Mouse (Mus musculus): ENCODE data around the gene Rbms1. TPM values are rescaled to one million over a fixed set of nuclear protein-coding genes. Genes with fewer than 3 reads are reported as not detected.

Rbms1 gene
- polyA plus RNA-seq, 1 experiment from 2014 or later: 44.9 TPM

- Histone ChIP-seq H3K9me3 (replicated peaks; ENCODE audit: control insufficient read depth, low read length) (no peaks in the 10 kb centered on the region), H3K9ac (ENCODE audit: low read depth, low read length) (no peak overlapping the region), H3K4me1 (ENCODE audit: control insufficient read depth, low read depth, low read length) (no peaks in the 10 kb centered on the region), H3K4me3 (ENCODE audit: low read depth, low read length) (no peak overlapping the region), H3K36me3 (ENCODE audit: control insufficient read depth, insufficient read depth) (no peaks in the 10 kb centered on the region), H3K27ac (ENCODE audit: low read length) (no peak overlapping the region), H3K4me2 (ENCODE audit: low read depth, low read length) (no peak overlapping the region), H3K27me3 (ENCODE audit: control insufficient read depth, insufficient read depth, low read depth, low read length) (no peaks in the 10 kb centered on the region)
- no peak for ATAC-seq (ENCODE audit: low read depth)
- 72% methylated on average over 4 of the region's 4 CpGs for WGBS (ENCODE audit: insufficient replicate concordance)
Measured at GRCm38 (mm10) chr2:60825690-60826089, 137.3 kb downstream of the Rbms1 start.

GRCm38 (mm10) chr2:60821635-60822034 is 141.4 kb downstream of the Rbms1 start:
- H3K4me3 ChIP-seq (ENCODE audit: low read depth, low read length): no peak overlapping the region
- H3K4me1 ChIP-seq (ENCODE audit: control insufficient read depth, low read depth, low read length): no peaks in the 10 kb centered on the region
- H3K4me2 ChIP-seq (ENCODE audit: low read depth, low read length): no peak overlapping the region
- 55% methylated on average over 3 of the region's 3 CpGs for WGBS (ENCODE audit: insufficient replicate concordance)
- no peaks in the 10 kb centered on the region for H3K27me3 ChIP-seq (ENCODE audit: control insufficient read depth, insufficient read depth, low read depth, low read length)
- H3K27ac ChIP-seq (ENCODE audit: low read length): no peak overlapping the region
- no peaks in the 10 kb centered on the region for H3K9me3 ChIP-seq (replicated peaks; ENCODE audit: control insufficient read depth, low read length)
- H3K9ac ChIP-seq (ENCODE audit: low read depth, low read length): no peak overlapping the region
- no peaks in the 10 kb centered on the region for H3K36me3 ChIP-seq (ENCODE audit: control insufficient read depth, insufficient read depth)
- 0 out of 2 replicates have a peak, but pooled peaks have one; percentile 16 for ATAC-seq (ENCODE audit: low read depth)

- Histone ChIP-seq H3K36me3 (ENCODE audit: control insufficient read depth, insufficient read depth) (no peaks in the 10 kb centered on the region), H3K27me3 (ENCODE audit: control insufficient read depth, insufficient read depth, low read depth, low read length) (no peaks in the 10 kb centered on the region), H3K9me3 (replicated peaks; ENCODE audit: control insufficient read depth, low read length) (no peaks in the 10 kb centered on the region), H3K9ac (ENCODE audit: low read depth, low read length) (no peak overlapping the region), H3K4me3 (ENCODE audit: low read depth, low read length) (no peak overlapping the region), H3K27ac (ENCODE audit: low read length) (no peak overlapping the region), H3K4me1 (ENCODE audit: control insufficient read depth, low read depth, low read length) (peaks cover 3% of the 10 kb centered on the region; the same call in 1 of the 2 replicates), H3K4me2 (ENCODE audit: low read depth, low read length) (no peak overlapping the region)
- WGBS (ENCODE audit: insufficient replicate concordance): 37% methylated on average over 2 of the region's 2 CpGs
- no peak for ATAC-seq (ENCODE audit: low read depth)
Measured at GRCm38 (mm10) chr2:60818632-60819031, 144.4 kb downstream of the Rbms1 start.

- H3K9me3 ChIP-seq (replicated peaks; ENCODE audit: control insufficient read depth, low read length): no peaks in the 10 kb centered on the region
- no peak overlapping the region for H3K9ac ChIP-seq (ENCODE audit: low read depth, low read length)
- ATAC-seq (ENCODE audit: low read depth): no peak
- 40% methylated on average over 2 of the region's 2 CpGs for WGBS (ENCODE audit: insufficient replicate concordance)
- no peak overlapping the region for H3K27ac ChIP-seq (ENCODE audit: low read length)
- no peak overlapping the region for H3K4me2 ChIP-seq (ENCODE audit: low read depth, low read length)
- no peak overlapping the region for H3K4me3 ChIP-seq (ENCODE audit: low read depth, low read length)
- peaks cover 3% of the 10 kb centered on the region; the same call in 1 of the 2 replicates for H3K4me1 ChIP-seq (ENCODE audit: control insufficient read depth, low read depth, low read length)
- no peaks in the 10 kb centered on the region for H3K36me3 ChIP-seq (ENCODE audit: control insufficient read depth, insufficient read depth)
- H3K27me3 ChIP-seq (ENCODE audit: control insufficient read depth, insufficient read depth, low read depth, low read length): no peaks in the 10 kb centered on the region
Measured at GRCm38 (mm10) chr2:60816307-60816706, 146.7 kb downstream of the Rbms1 start.

GRCm38 (mm10) chr2:60814788-60815187 is 148.2 kb downstream of the Rbms1 start:
- no peaks in the 10 kb centered on the region for H3K27me3 ChIP-seq (ENCODE audit: control insufficient read depth, insufficient read depth, low read depth, low read length)
- H3K9me3 ChIP-seq (replicated peaks; ENCODE audit: control insufficient read depth, low read length): no peaks in the 10 kb centered on the region
- H3K4me2 ChIP-seq (ENCODE audit: low read depth, low read length): no peak overlapping the region
- H3K9ac ChIP-seq (ENCODE audit: low read depth, low read length): no peak overlapping the region
- H3K27ac ChIP-seq (ENCODE audit: low read length): no peak overlapping the region
- no peak for ATAC-seq (ENCODE audit: low read depth)
- H3K4me1 ChIP-seq (ENCODE audit: control insufficient read depth, low read depth, low read length): peaks cover 3% of the 10 kb centered on the region; the same call in 1 of the 2 replicates
- WGBS (ENCODE audit: insufficient replicate concordance): 66% methylated on average over 6 of the region's 6 CpGs
- H3K36me3 ChIP-seq (ENCODE audit: control insufficient read depth, insufficient read depth): no peaks in the 10 kb centered on the region
- no peak overlapping the region for H3K4me3 ChIP-seq (ENCODE audit: low read depth, low read length)

- no peak overlapping the region for H3K4me3 ChIP-seq (ENCODE audit: low read depth, low read length)
- peaks cover 10% of the 10 kb centered on the region for H3K4me1 ChIP-seq (ENCODE audit: control insufficient read depth, low read depth, low read length)
- H3K9ac ChIP-seq (ENCODE audit: low read depth, low read length): no peak overlapping the region
- no peak overlapping the region for H3K4me2 ChIP-seq (ENCODE audit: low read depth, low read length)
- no peaks in the 10 kb centered on the region for H3K27me3 ChIP-seq (ENCODE audit: control insufficient read depth, insufficient read depth, low read depth, low read length)
- H3K27ac ChIP-seq (ENCODE audit: low read length): no peak overlapping the region
- H3K36me3 ChIP-seq (ENCODE audit: control insufficient read depth, insufficient read depth): no peaks in the 10 kb centered on the region
- ATAC-seq (ENCODE audit: low read depth): no peak
- H3K9me3 ChIP-seq (replicated peaks; ENCODE audit: control insufficient read depth, low read length): no peaks in the 10 kb centered on the region
- 80% methylated on average over 12 of the region's 12 CpGs for WGBS (ENCODE audit: insufficient replicate concordance)
Measured at GRCm38 (mm10) chr2:60812949-60813348, 150.0 kb downstream of the Rbms1 start.

- Histone ChIP-seq H3K9me3 (replicated peaks; ENCODE audit: control insufficient read depth, low read length) (no peaks in the 10 kb centered on the region), H3K4me1 (ENCODE audit: control insufficient read depth, low read depth, low read length) (peaks cover 17% of the 10 kb centered on the region), H3K9ac (ENCODE audit: low read depth, low read length) (no peak overlapping the region), H3K36me3 (ENCODE audit: control insufficient read depth, insufficient read depth) (no peaks in the 10 kb centered on the region), H3K27ac (ENCODE audit: low read length) (no peak overlapping the region), H3K4me3 (ENCODE audit: low read depth, low read length) (no peak overlapping the region), H3K27me3 (ENCODE audit: control insufficient read depth, insufficient read depth, low read depth, low read length) (no peaks in the 10 kb centered on the region), H3K4me2 (ENCODE audit: low read depth, low read length) (no peak overlapping the region)
- peak; percentile 37; the same call in 1 of the 2 replicates for ATAC-seq (ENCODE audit: low read depth)
Measured at GRCm38 (mm10) chr2:60810617-60811016, 152.4 kb downstream of the Rbms1 start.

DNA sequence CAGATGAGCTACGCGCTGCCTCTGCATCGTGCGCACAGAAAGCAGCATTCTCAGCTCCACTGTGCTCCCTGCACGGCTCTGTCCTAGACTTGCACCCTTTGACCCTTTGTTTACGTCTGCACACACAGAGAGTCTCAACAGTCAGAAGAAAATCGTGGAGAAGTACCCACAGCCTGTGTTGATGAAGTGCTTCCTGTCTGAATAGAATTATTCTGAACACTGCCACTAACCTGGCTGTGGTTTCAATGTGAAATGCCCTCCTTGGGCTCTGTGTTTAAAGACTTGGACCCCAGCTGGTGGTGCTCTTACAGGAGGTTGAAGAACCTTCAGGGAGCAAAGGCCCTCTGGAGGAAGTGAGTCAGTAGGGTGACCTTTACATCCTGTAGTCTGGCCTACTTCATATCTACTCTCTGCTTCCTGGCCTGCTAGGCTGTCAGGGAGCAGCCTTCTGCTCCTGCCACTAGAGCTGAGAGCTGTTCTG is 153.5 kb downstream of the Rbms1 start:
- H3K4me2 ChIP-seq (ENCODE audit: low read depth, low read length): no peak overlapping the region
- no peak overlapping the region for H3K4me3 ChIP-seq (ENCODE audit: low read depth, low read length)
- peak; percentile 30; the same call in 1 of the 2 replicates for ATAC-seq (ENCODE audit: low read depth)
- WGBS (ENCODE audit: insufficient replicate concordance): 65% methylated on average over 7 of the region's 7 CpGs
- no peaks in the 10 kb centered on the region for H3K36me3 ChIP-seq (ENCODE audit: control insufficient read depth, insufficient read depth)
- H3K4me1 ChIP-seq (ENCODE audit: control insufficient read depth, low read depth, low read length): peaks cover 14% of the 10 kb centered on the region
- no peak overlapping the region for H3K9ac ChIP-seq (ENCODE audit: low read depth, low read length)
- H3K27ac ChIP-seq (ENCODE audit: low read length): peak overlapping the region; percentile 48
- no peaks in the 10 kb centered on the region for H3K9me3 ChIP-seq (replicated peaks; ENCODE audit: control insufficient read depth, low read length)
- no peaks in the 10 kb centered on the region for H3K27me3 ChIP-seq (ENCODE audit: control insufficient read depth, insufficient read depth, low read depth, low read length)

DNA sequence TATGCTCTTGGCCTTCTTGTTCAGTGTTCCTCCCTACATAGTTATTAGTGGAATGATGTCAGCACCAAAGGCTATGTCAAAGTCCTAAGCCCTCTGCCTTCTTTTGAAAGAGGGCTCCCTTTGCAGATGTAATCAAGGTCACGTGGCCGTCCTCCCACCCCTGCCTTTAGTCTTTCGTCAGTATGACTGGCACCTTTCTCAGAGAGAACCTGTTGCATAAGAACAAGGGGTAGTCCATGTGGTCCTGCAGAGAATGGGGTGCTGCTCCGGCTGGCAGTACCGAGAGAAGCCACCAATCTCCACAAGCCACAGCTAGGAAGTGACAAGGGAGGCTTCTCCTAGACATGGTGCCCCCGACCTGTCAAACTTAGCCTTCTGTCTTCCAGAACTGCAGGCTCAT is 154.2 kb downstream of the Rbms1 start:
- Histone ChIP-seq H3K9ac (ENCODE audit: low read depth, low read length) (no peak overlapping the region), H3K4me3 (ENCODE audit: low read depth, low read length) (no peak overlapping the region), H3K27ac (ENCODE audit: low read length) (peak overlapping the region; percentile 48), H3K9me3 (replicated peaks; ENCODE audit: control insufficient read depth, low read length) (no peaks in the 10 kb centered on the region), H3K4me1 (ENCODE audit: control insufficient read depth, low read depth, low read length) (peaks cover 16% of the 10 kb centered on the region), H3K36me3 (ENCODE audit: control insufficient read depth, insufficient read depth) (no peaks in the 10 kb centered on the region), H3K27me3 (ENCODE audit: control insufficient read depth, insufficient read depth, low read depth, low read length) (no peaks in the 10 kb centered on the region), H3K4me2 (ENCODE audit: low read depth, low read length) (no peak overlapping the region)
- ATAC-seq (ENCODE audit: low read depth): 0 out of 2 replicates have a peak, but pooled peaks have one; percentile 19
- 61% methylated on average over 6 of the region's 6 CpGs for WGBS (ENCODE audit: insufficient replicate concordance)
